Comparison of ENCODE assay signal across 10 mouse cellular contexts in genomic region chr6:143326956-143327722, GRCm38 (mm10).
DNase-seq lines count a peak whose midpoint lies in the region; ATAC-seq and TF ChIP-seq lines count a peak whose summit lies in the region.
"Had no signal": no experiment of that assay in that cellular context is flagged by ENCODE, and none has a peak within 500 bp of the region (broad histone marks: within the 10 kb centered on the region; RNA-seq: fewer than 3 reads in every experiment).

No protein-coding gene starts in this region.

- no peaks in the 10 kb centered on the region for H3K27me3 ChIP-seq in forebrain, embryonic 11.5 days (ENCODE audit: control insufficient read depth, insufficient read depth, low read length)
- peaks cover 9% of the 10 kb centered on the region; the same call in 1 of the 2 replicates for H3K27me3 ChIP-seq in hindbrain, embryonic 10.5 days (ENCODE audit: insufficient read depth, poor library complexity, severe bottlenecking)
- H3K27me3 ChIP-seq: neural tube, embryonic 12.5 days had no signal

- DNase-seq in gastrocnemius, adult 2 months, result no peak
- no peak for DNase-seq in gastrocnemius, postnatal 36 days
- peak; percentile 35 to 38 for DNase-seq in B cell, adult 2 months
- DNase-seq in lung, postnatal 36 days, result peak; percentile 69
- no peak for DNase-seq in forebrain, embryonic 11.5 days (ENCODE audit: low spot score)
- DNase-seq in gastrocnemius, postnatal 25 days, result no peak
- no peak for DNase-seq in hindbrain, embryonic 10.5 days (ENCODE audit: low spot score)
- DNase-seq: embryo, embryonic 11 days had no signal

- H3K4me2 ChIP-seq in forebrain, embryonic 11.5 days (ENCODE audit: low read depth, low read length, severe bottlenecking), result no peak overlapping the region
- H3K4me2 ChIP-seq: neural tube, embryonic 12.5 days had no signal

- no peaks in the 10 kb centered on the region for H3K4me1 ChIP-seq in forebrain, embryonic 11.5 days (replicated peaks; ENCODE audit: control insufficient read depth, insufficient read depth, low read length)
- peaks cover 8% of the 10 kb centered on the region for H3K4me1 ChIP-seq in hindbrain, embryonic 10.5 days (replicated peaks)

- no peak for TF ChIP-seq CTCF in gastrocnemius, adult 2 months (IDR thresholded peaks at IDR 0.05)

- no peak overlapping the region for H3K27ac ChIP-seq in gastrocnemius, adult 2 months
- no peak overlapping the region for H3K27ac ChIP-seq in forebrain, embryonic 11.5 days (ENCODE audit: low read depth, low read length)
- no peak overlapping the region for H3K27ac ChIP-seq in hindbrain, embryonic 10.5 days
- H3K27ac ChIP-seq: neural tube, embryonic 12.5 days had no signal

- ATAC-seq in hematopoietic stem cell, adult 5-6 weeks (replicated peaks in 1 of 2; ENCODE audit: insufficient read depth in 1 of 2, low FRiP score in 2 of 2, low TSS enrichment in 1 of 2, low read depth in 1 of 2, poor library complexity in 2 of 2, severe bottlenecking in 2 of 2), result peak; percentile 79 to 83
- no peak for ATAC-seq in forebrain, embryonic 11.5 days (replicated peaks; ENCODE audit: low FRiP score)

- no peaks in the 10 kb centered on the region for H3K9me3 ChIP-seq in forebrain, embryonic 11.5 days (ENCODE audit: control insufficient read depth, low read length)
- H3K9me3 ChIP-seq in hindbrain, embryonic 10.5 days, result no peaks in the 10 kb centered on the region
- H3K9me3 ChIP-seq: neural tube, embryonic 12.5 days had no signal

- no peak overlapping the region for H3K9ac ChIP-seq in forebrain, embryonic 11.5 days (ENCODE audit: low read length)
- H3K9ac ChIP-seq: neural tube, embryonic 12.5 days had no signal

- H3K4me3 ChIP-seq in gastrocnemius, adult 2 months, result peak overlapping the region; percentile 40
- H3K4me3 ChIP-seq in forebrain, embryonic 11.5 days (ENCODE audit: low read depth, low read length), result no peak overlapping the region
- H3K4me3 ChIP-seq in hindbrain, embryonic 10.5 days, result no peak overlapping the region
- H3K4me3 ChIP-seq: neural tube, embryonic 12.5 days had no signal

- no peaks in the 10 kb centered on the region for H3K36me3 ChIP-seq in forebrain, embryonic 11.5 days (ENCODE audit: control insufficient read depth, insufficient read depth, low read length)
- no peaks in the 10 kb centered on the region for H3K36me3 ChIP-seq in hindbrain, embryonic 10.5 days
- H3K36me3 ChIP-seq: neural tube, embryonic 12.5 days had no signal

- intact Hi-C loops in gastrocnemius, adult 2 months (cut with DNase I), result no loop called here
- intact Hi-C loops in gastrocnemius, postnatal 36 days (cut with DNase I), result no loop called here

- WGBS in forebrain, embryonic 11.5 days, result 87% methylated on average over 22 of the region's 22 CpGs
- WGBS in hindbrain, embryonic 10.5 days, result 85% methylated on average over 22 of the region's 22 CpGs

Comparison
In these comparisons a context has a peak if more than half of its experiments do, and no peak if none do; other contexts are left out.
1. DNase-seq: peak in B cell, adult 2 months (2 of 2) and lung, postnatal 36 days (single experiment); none in gastrocnemius, adult 2 months (single experiment), gastrocnemius, postnatal 36 days (0 of 2), forebrain, embryonic 11.5 days (single experiment), gastrocnemius, postnatal 25 days (single experiment) and hindbrain, embryonic 10.5 days (single experiment).